Comparison of ENCODE assay signal across 10 mouse cellular contexts in the genomic region with DNA sequence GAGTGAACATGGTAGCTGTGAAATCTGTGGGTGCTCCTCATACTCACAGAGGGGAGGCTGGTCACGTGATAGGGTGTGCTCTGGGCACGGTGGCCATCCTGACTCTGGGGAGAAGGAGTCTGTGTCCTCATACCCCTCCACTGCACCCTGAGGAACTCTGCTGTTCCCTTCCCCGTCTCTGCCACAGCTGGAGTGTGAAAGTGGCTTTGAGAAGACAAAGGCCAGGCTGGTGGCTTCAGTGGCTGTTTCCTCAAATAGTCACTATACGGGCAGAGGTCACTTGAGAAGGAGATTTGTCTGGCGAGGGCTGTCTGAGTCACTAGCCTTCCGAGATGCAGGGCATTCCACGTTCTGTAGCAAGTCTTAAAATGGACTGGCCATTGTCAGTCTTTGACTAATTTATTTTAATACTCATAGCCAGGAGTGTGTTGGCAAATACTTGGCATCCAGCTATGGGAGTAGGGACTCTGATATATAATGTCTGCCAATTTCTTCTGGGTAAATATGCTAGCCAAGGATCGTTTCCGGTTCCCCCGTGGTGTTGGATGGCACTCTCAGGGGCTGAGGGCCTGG. TPM values are rescaled to one million over a fixed set of nuclear protein-coding genes. Genes with fewer than 3 reads are reported as not detected.
DNase-seq lines count a peak whose midpoint lies in the region; ATAC-seq and TF ChIP-seq lines count a peak whose summit lies in the region.
"Had no signal": no experiment of that assay in that cellular context is flagged by ENCODE, and none has a peak within 500 bp of the region (broad histone marks: within the 10 kb centered on the region; RNA-seq: fewer than 3 reads in every experiment).

No protein-coding gene starts in this region.

- peak overlapping the region; percentile 79 for H3K27ac ChIP-seq in heart, embryonic 13.5 days (replicated peaks)
- peak overlapping the region; percentile 84 for H3K27ac ChIP-seq in ES-Bruce4 (ENCODE audit: insufficient read depth, low read length)
- peak overlapping the region; percentile 35; the same call in 1 of the 2 replicates for H3K27ac ChIP-seq in embryonic facial prominence, embryonic 10.5 days (replicated peaks)
- peak overlapping the region; percentile 68 for H3K27ac ChIP-seq in macrophage
- H3K27ac ChIP-seq: limb, embryonic 13.5 days had no signal

- TF ChIP-seq CTCF in ES-Bruce4 (IDR thresholded peaks at IDR 0.05; ENCODE audit: low read depth, low read length) = no peak

- H3K27me3 ChIP-seq in heart, embryonic 13.5 days (replicated peaks) = no peaks in the 10 kb centered on the region
- H3K27me3 ChIP-seq in ES-Bruce4 (ENCODE audit: control insufficient read depth, insufficient read depth, low read length, poor library complexity, severe bottlenecking) = no peaks in the 10 kb centered on the region
- H3K27me3 ChIP-seq in embryonic facial prominence, embryonic 10.5 days (replicated peaks; ENCODE audit: low read depth, poor library complexity, severe bottlenecking) = 0 out of 2 replicates have a peak, but pooled peaks cover 4% of the 10 kb centered on the region
- H3K27me3 ChIP-seq: limb, embryonic 13.5 days had no signal

- no peak overlapping the region for H3K4me2 ChIP-seq in heart, embryonic 13.5 days
- H3K4me2 ChIP-seq: limb, embryonic 13.5 days had no signal

- H3K79me2 ChIP-seq in macrophage (ENCODE audit: inconsistent target) = peaks cover 52% of the 10 kb centered on the region

- TF ChIP-seq EP300 in ES-Bruce4 (IDR thresholded peaks at IDR 0.05; ENCODE audit: insufficient read depth, low read depth, low read length) = no peak

- WGBS in heart, embryonic 13.5 days = 47% methylated on average over 10 of the region's 10 CpGs
- WGBS in embryonic facial prominence, embryonic 10.5 days = 76% methylated on average over 10 of the region's 10 CpGs
- WGBS in macrophage (ENCODE audit: missing documents) = 40% methylated on average over 10 of the region's 10 CpGs

- H3K4me1 ChIP-seq in heart, embryonic 13.5 days = peaks cover 82% of the 10 kb centered on the region
- peaks cover 10% of the 10 kb centered on the region for H3K4me1 ChIP-seq in ES-Bruce4 (ENCODE audit: control insufficient read depth, insufficient read depth, low read length)
- peaks cover 41% of the 10 kb centered on the region for H3K4me1 ChIP-seq in embryonic facial prominence, embryonic 10.5 days

- no peak for DNase-seq in heart, adult 9 months (ENCODE audit: low spot score in 2 of 2)
- DNase-seq in embryonic facial prominence, embryonic 10.5 days (ENCODE audit: low spot score) = no peak
- no peak for DNase-seq in spleen, postnatal 36 days (ENCODE audit: low spot score in 2 of 2)
- DNase-seq: kidney, postnatal 36 days; thymus, adult 18-20 months had no signal

- H3K4me3 ChIP-seq in heart, embryonic 13.5 days = no peak overlapping the region
- H3K4me3 ChIP-seq in ES-Bruce4 (ENCODE audit: low read depth, low read length) (no peak overlapping the region), macrophage (ENCODE audit: inconsistent target) (no peak overlapping the region)
- no peak overlapping the region for H3K4me3 ChIP-seq in embryonic facial prominence, embryonic 10.5 days
- H3K4me3 ChIP-seq: limb, embryonic 13.5 days had no signal

- no peaks in the 10 kb centered on the region for H3K36me3 ChIP-seq in heart, embryonic 13.5 days
- H3K36me3 ChIP-seq in ES-Bruce4 (ENCODE audit: control insufficient read depth, insufficient read depth, low read length, poor library complexity, severe bottlenecking) (no peaks in the 10 kb centered on the region), macrophage (ENCODE audit: inconsistent target) (no peaks in the 10 kb centered on the region)
- H3K36me3 ChIP-seq in embryonic facial prominence, embryonic 10.5 days (replicated peaks) = no peaks in the 10 kb centered on the region
- H3K36me3 ChIP-seq: limb, embryonic 13.5 days had no signal

- no peak for TF ChIP-seq POLR2A in ES-Bruce4 (IDR thresholded peaks at IDR 0.05; ENCODE audit: insufficient read depth, low read length)

- H3K9ac ChIP-seq in heart, embryonic 13.5 days = peak overlapping the region; percentile 47; the same call in 1 of the 2 replicates
- H3K9ac ChIP-seq in ES-Bruce4 (ENCODE audit: low read depth, poor library complexity, severe bottlenecking) = peak overlapping the region; percentile 5
- H3K9ac ChIP-seq: limb, embryonic 13.5 days had no signal

- no peaks in the 10 kb centered on the region for H3K9me3 ChIP-seq in heart, embryonic 13.5 days
- H3K9me3 ChIP-seq in ES-Bruce4 (replicated peaks; ENCODE audit: control insufficient read depth, insufficient read depth, low read length, poor library complexity, severe bottlenecking) = no peaks in the 10 kb centered on the region
- no peaks in the 10 kb centered on the region for H3K9me3 ChIP-seq in embryonic facial prominence, embryonic 10.5 days
- H3K9me3 ChIP-seq: limb, embryonic 13.5 days had no signal

- ATAC-seq in heart, embryonic 13.5 days (ENCODE audit: extremely low read depth, insufficient number of reproducible peaks, low FRiP score, low TSS enrichment) = no peak
- ATAC-seq in inflammation-experienced regulatory T-cells, adult 6 months = no peak

RNA-seq across cellular contexts. Expression of a gene that starts 37.5 kb away (rescaled TPM):
- 3.0 and 3.1 TPM in 2 replicates for polyA plus RNA-seq in heart, embryonic 13.5 days (2015; fragmentation: Nextera tagmentation; extraction: Ambion mirVana)
- polyA plus RNA-seq in ES-Bruce4 (2011; ENCODE audit: insufficient read depth, insufficient read length, low read depth, missing spikeins) = 7.6 and 11.3 TPM in 2 replicates
- 1.4 and 1.8 TPM in 2 replicates for polyA plus RNA-seq in embryonic facial prominence, embryonic 10.5 days (2016; fragmentation: Nextera tagmentation; extraction: Ambion mirVana)
- total RNA-seq in macrophage (2018; cell fraction: chromatin; rRNA removed) = 10 to 100 TPM in 23 of 26 experiments, 1 to 10 TPM in 3; 7.5 to 79.6 (median 43.2) TPM
- total RNA-seq in macrophage (2018; cell fraction: cytosol; rRNA removed) = 10 to 100 TPM in 6 of 26 experiments, 1 to 10 TPM in 20; 3.9 to 11.1 (median 8.9) TPM
- total RNA-seq in macrophage (2018; cell fraction: nucleus; rRNA removed) = 10 to 100 TPM in 20 of 26 experiments, 1 to 10 TPM in 6; 6.4 to 47.9 (median 19.5) TPM
- polyA plus RNA-seq in macrophage (2018) = 6.0 to 14.0 TPM (median 7.9 TPM) in 3 replicates
- polyA plus RNA-seq in inflammation-experienced regulatory T-cells, adult 6 months (2017; shearing (Covaris generic)) = 10 to 100 TPM; 11.8 to 16.8 (median 16.3) TPM
